Mouse (Mus musculus) ZHBTc4 (cell line): ENCODE measurements around the gene Btg4.

Source experiments
- DNase-seq: peaks from one replicate; pipeline ENCODE4 v3.0.0-alpha.2; 2011; ENCODE audit warnings: low read depth, low spot score

The Btg4 gene

GRCm38 (mm10) chr9:51165312-51166180, 104.8 kb downstream of the Btg4 start, which contains the start of gene Gm32742:
Gene Gm32742 (minus strand): TSS chr9:51165517.
- no peak for DNase-seq

GRCm38 (mm10) chr9:51167954-51168353, 107.3 kb downstream of the Btg4 start:
- no peak for DNase-seq

- DNase-seq = no peak
Observed at GRCm38 (mm10) chr9:51168698-51169097, 108.0 kb downstream of the Btg4 start.

DNA sequence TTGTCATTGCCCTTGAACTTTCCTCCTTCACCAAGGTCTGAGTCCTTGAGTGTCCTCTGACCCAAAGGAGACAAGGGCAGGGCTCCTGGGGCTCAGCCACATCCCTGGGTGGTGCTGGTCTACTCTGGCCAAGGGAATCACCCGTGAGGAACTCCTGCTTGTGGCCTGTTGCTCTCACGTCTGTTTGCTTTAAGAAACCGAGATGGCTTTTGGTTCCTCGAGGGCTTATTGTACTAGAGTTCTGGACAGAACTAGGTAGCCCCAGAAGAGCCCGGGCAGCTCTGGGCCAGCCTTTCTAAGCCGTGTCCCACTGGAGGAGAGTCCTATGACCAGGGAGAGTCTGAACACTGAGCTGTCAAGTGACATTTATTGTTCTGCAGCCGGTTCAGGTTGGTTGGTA, 108.4 kb downstream of the Btg4 start:
- no peak for DNase-seq
